Mouse (Mus musculus): Measurements from ENCODE around the gene Ifitm7.

- TF ChIP-seq CTCF (IDR thresholded peaks at IDR 0.05): no peak
- no peak for TF ChIP-seq POLR2A (IDR thresholded peaks at IDR 0.05; ENCODE audit: insufficient read depth, low read depth, low read length)
These were observed at the start of gene Ifitm7, which contains the start of gene 2900011O08Rik for GRCm38 (mm10) chr16:13986574-13987478.
